Mouse (Mus musculus) kidney, adult 2 months (tissue): ENCODE data around the gene Slc25a26.

ENCODE experiments used
- CTCF ChIP-seq: fragments of 200-500 bp; conservative IDR thresholded peaks from 2 replicates; pipeline ENCODE4 v1.5.1; 2011; ENCODE audit warnings: low read depth, mild to moderate bottlenecking, control low read depth, low read length, moderate library complexity, mixed read lengths; ENCODE audit not compliant: insufficient read depth, insufficient read length
- POLR2A ChIP-seq: fragments of 200-500 bp; IDR thresholded peaks from one replicate; pipeline ENCODE4 v1.6.1; 2011; ENCODE audit warnings: low read depth, low read length, control low read depth

- TF ChIP-seq CTCF = no peak
- TF ChIP-seq POLR2A = no peak
Measured at GRCm38 (mm10) chr6:94625896-94626295, 125.8 kb downstream of the Slc25a26 start.
